Mouse (Mus musculus): ENCODE measurements around the gene St8sia1. TPM values are rescaled to one million over a fixed set of nuclear protein-coding genes. Genes with fewer than 3 reads are reported as not detected.
A peak's percentile ranks its signal among the peaks of the same experiment; 100 is the strongest.

St8sia1 gene
- polyA plus RNA-seq, 1 experiment from 2014 or later = 8.4 TPM

DNA sequence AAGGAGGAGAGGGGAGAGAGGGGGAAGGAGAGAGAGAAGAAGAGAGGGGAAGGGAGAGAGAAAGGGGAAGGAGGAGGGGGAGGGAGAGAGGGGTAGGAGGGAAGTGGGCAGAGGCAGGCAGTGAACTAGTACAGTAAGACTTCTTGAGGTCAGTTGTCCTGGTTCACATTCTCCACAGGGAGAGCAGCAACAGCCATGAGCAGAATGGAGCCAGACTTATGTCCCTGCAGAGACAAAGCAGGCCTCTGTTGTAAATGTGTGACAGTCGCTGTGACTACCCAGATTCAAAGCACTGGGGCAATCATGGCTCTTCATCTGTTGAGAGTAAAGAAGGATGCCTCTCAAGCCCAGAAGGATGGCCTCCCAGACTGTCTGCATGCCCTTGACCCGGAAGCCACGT lies 132.5 kb downstream of the St8sia1 start:
- Histone ChIP-seq H3K4me1 (ENCODE audit: control insufficient read depth, insufficient read depth, low read length) (peaks cover 8% of the 10 kb centered on the region), H3K4me2 (ENCODE audit: low read length) (no peak overlapping the region), H3K4me3 (replicated peaks; ENCODE audit: low read depth, low read length) (no peak overlapping the region), H3K9me3 (ENCODE audit: control insufficient read depth, low read length) (no peaks in the 10 kb centered on the region), H3K9ac (replicated peaks; ENCODE audit: low read length) (no peak overlapping the region), H3K27me3 (ENCODE audit: control insufficient read depth, insufficient read depth, low read length) (no peaks in the 10 kb centered on the region), H3K27ac (replicated peaks; ENCODE audit: low read depth, low read length) (no peak overlapping the region), H3K36me3 (ENCODE audit: control insufficient read depth, insufficient read depth, low read length) (peaks cover 20% of the 10 kb centered on the region; the same call in 1 of the 2 replicates)
- DNase-seq (no peak), ATAC-seq (ENCODE audit: low FRiP score, low TSS enrichment) (no peak)
- 91% methylated on average over 3 of the region's 3 CpGs for WGBS

DNA sequence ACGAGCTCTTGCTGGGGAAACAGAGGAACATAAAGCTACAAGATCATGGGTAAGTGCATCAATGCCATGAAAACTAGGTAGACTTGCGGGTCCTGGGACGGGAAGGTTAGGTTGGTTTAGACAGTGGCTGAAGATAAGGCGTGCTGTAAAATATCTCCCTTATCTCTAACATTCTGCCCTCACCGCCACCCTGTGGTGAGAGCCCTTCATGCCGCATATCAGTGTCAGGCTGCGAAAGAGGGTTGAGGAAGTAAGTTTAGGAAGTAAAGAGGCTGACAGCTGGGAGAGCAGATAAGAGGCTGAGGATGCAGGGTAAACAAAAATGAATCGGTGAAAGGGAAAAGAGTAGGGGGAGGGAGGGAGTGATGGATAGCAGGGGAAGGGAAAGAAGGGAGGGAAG lies 133.0 kb downstream of the St8sia1 start:
- no peak for DNase-seq
- no peak for ATAC-seq (ENCODE audit: low FRiP score, low TSS enrichment)
- Histone ChIP-seq H3K4me3 (replicated peaks; ENCODE audit: low read depth, low read length) (no peak overlapping the region), H3K36me3 (ENCODE audit: control insufficient read depth, insufficient read depth, low read length) (peaks cover 20% of the 10 kb centered on the region; the same call in 1 of the 2 replicates), H3K9ac (replicated peaks; ENCODE audit: low read length) (no peak overlapping the region), H3K4me1 (ENCODE audit: control insufficient read depth, insufficient read depth, low read length) (peaks cover 8% of the 10 kb centered on the region), H3K27ac (replicated peaks; ENCODE audit: low read depth, low read length) (no peak overlapping the region), H3K4me2 (ENCODE audit: low read length) (no peak overlapping the region), H3K9me3 (ENCODE audit: control insufficient read depth, low read length) (no peaks in the 10 kb centered on the region), H3K27me3 (ENCODE audit: control insufficient read depth, insufficient read depth, low read length) (no peaks in the 10 kb centered on the region)
- WGBS = 60% methylated on average over 8 of the region's 8 CpGs

DNA sequence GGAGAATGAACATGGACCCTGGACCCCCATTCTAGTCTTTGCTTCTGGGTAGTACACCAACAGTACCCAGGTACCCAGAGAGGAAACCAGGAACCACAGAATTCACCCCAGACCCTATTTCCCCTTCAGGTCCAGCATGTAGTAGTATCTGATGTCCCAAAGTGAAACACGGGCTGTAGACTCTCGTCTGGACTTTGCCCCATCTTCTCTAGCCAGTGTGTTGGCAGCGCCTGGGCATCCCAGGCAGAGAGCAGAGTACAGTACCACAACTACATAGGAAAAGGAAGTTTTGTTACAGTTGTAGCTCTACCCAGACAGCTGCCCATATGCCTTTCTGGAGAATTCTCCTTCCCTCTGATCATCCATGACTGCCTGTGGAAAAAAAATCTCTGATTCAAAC lies 134.0 kb downstream of the St8sia1 start:
- no peaks in the 10 kb centered on the region for H3K27me3 ChIP-seq (ENCODE audit: control insufficient read depth, insufficient read depth, low read length)
- peaks cover under 1% of the 10 kb centered on the region for H3K4me1 ChIP-seq (ENCODE audit: control insufficient read depth, insufficient read depth, low read length)
- DNase-seq (no peak), ATAC-seq (ENCODE audit: low FRiP score, low TSS enrichment) (no peak)
- H3K27ac ChIP-seq (replicated peaks; ENCODE audit: low read depth, low read length) = no peak overlapping the region
- H3K4me2 ChIP-seq (ENCODE audit: low read length) = no peak overlapping the region
- H3K4me3 ChIP-seq (replicated peaks; ENCODE audit: low read depth, low read length) = no peak overlapping the region
- H3K9me3 ChIP-seq (ENCODE audit: control insufficient read depth, low read length) = no peaks in the 10 kb centered on the region
- peaks cover 20% of the 10 kb centered on the region; the same call in 1 of the 2 replicates for H3K36me3 ChIP-seq (ENCODE audit: control insufficient read depth, insufficient read depth, low read length)
- 96% methylated on average over 3 of the region's 3 CpGs for WGBS
- no peak overlapping the region for H3K9ac ChIP-seq (replicated peaks; ENCODE audit: low read length)

DNA sequence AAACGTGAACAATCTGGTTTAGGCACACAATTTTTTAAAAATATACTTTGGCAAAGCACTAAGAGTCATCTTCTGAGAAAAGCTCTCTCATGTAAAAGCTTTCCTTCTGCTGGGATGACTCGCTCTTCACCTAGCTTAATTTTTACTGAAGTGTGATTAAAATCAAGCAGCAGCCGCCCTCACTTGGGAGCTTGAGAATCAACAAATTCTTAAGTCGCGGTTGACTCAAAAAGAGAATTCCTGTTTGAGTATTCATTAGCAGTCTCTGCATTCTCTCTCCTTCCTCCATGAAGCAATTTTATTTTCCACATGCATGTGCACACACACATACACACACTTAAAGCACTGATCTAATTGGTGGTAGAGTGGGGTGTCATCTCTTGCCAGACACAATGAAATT lies 138.8 kb downstream of the St8sia1 start:
- Histone ChIP-seq H3K4me1 (ENCODE audit: control insufficient read depth, insufficient read depth, low read length) (no peaks in the 10 kb centered on the region), H3K4me2 (ENCODE audit: low read length) (no peak overlapping the region), H3K4me3 (replicated peaks; ENCODE audit: low read depth, low read length) (no peak overlapping the region), H3K27me3 (ENCODE audit: control insufficient read depth, insufficient read depth, low read length) (no peaks in the 10 kb centered on the region), H3K9me3 (ENCODE audit: control insufficient read depth, low read length) (no peaks in the 10 kb centered on the region), H3K9ac (replicated peaks; ENCODE audit: low read length) (no peak overlapping the region), H3K36me3 (ENCODE audit: control insufficient read depth, insufficient read depth, low read length) (peaks cover 20% of the 10 kb centered on the region; the same call in 1 of the 2 replicates), H3K27ac (replicated peaks; ENCODE audit: low read depth, low read length) (no peak overlapping the region)
- WGBS = 75% methylated on average over 5 of the region's 5 CpGs
- ATAC-seq (ENCODE audit: low FRiP score, low TSS enrichment) (no peak), DNase-seq (no peak)

DNA sequence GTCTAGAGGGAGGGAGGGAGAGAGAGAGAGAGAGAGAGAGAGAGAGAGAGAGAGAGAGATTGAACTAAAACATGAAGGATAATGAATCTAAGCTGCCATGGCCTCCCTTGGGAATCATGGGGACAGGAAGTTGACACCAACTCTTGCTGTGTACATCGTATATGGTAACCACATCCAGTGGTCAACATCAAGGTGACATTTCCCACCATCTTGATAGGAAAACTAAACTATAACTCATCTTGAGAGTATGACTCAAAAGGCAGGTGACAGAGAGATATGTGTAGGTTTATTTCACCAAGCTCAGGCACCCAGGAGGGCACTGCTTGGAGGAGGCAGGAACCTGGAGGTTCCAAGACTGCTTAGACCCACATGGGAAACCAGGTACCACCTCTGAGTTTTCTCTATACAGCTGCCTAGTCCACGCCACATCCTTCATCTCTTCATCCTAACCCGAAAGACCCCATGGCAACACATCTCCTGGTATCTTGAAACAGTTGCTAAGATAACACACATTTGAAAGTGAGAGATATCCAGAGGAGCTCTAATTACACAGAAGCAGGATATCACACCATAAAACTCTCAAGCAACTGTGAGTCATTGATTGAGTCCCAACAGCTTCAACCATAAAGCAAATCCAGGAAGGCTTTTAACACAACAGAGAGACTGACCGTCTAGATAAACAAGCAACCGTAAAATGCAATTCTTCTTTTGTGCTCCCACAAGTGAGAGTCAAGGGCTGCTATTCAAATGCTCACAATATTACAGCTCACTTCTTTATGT lies 141.1 kb downstream of the St8sia1 start:
- no peak for ATAC-seq (ENCODE audit: low FRiP score, low TSS enrichment)
- H3K4me2 ChIP-seq (ENCODE audit: low read length) = no peak overlapping the region
- no peaks in the 10 kb centered on the region for H3K27me3 ChIP-seq (ENCODE audit: control insufficient read depth, insufficient read depth, low read length)
- H3K4me1 ChIP-seq (ENCODE audit: control insufficient read depth, insufficient read depth, low read length) = no peaks in the 10 kb centered on the region
- no peak overlapping the region for H3K4me3 ChIP-seq (replicated peaks; ENCODE audit: low read depth, low read length)
- no peak overlapping the region for H3K9ac ChIP-seq (replicated peaks; ENCODE audit: low read length)
- H3K9me3 ChIP-seq (ENCODE audit: control insufficient read depth, low read length) = no peaks in the 10 kb centered on the region
- 89% methylated on average over 5 of the region's 5 CpGs for WGBS
- no peak for DNase-seq
- no peak overlapping the region for H3K27ac ChIP-seq (replicated peaks; ENCODE audit: low read depth, low read length)
- 0 out of 2 replicates have a peak, but pooled peaks cover 12% of the 10 kb centered on the region for H3K36me3 ChIP-seq (ENCODE audit: control insufficient read depth, insufficient read depth, low read length)

DNA sequence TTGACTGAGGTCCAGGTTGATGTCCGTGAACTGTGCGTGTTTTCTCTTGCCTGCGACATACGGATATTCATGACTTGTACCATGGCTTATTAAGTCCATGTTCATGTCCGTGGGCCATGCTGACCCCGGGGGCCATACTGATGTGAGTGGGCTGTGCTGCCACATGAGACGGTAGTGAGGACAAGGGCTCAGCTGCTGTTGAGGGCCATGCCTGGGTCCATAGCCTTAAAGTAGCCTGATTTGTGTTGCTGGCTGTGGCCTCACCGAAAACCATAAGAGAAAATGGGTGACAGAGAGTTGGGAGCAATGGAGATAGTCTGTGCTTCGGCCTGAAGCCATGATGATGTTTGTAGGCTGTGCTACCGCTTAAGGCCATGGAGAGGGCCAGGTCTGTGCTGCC lies 145.9 kb downstream of the St8sia1 start:
- H3K4me2 ChIP-seq (ENCODE audit: low read length) = no peak overlapping the region
- no peaks in the 10 kb centered on the region for H3K36me3 ChIP-seq (ENCODE audit: control insufficient read depth, insufficient read depth, low read length)
- H3K27me3 ChIP-seq (ENCODE audit: control insufficient read depth, insufficient read depth, low read length) = no peaks in the 10 kb centered on the region
- H3K9me3 ChIP-seq (ENCODE audit: control insufficient read depth, low read length) = no peaks in the 10 kb centered on the region
- no peak overlapping the region for H3K27ac ChIP-seq (replicated peaks; ENCODE audit: low read depth, low read length)
- no peak overlapping the region for H3K4me3 ChIP-seq (replicated peaks; ENCODE audit: low read depth, low read length)
- ATAC-seq (ENCODE audit: low FRiP score, low TSS enrichment) (no peak), DNase-seq (no peak)
- H3K4me1 ChIP-seq (ENCODE audit: control insufficient read depth, insufficient read depth, low read length) = peaks cover 12% of the 10 kb centered on the region; the same call in 1 of the 2 replicates
- 94% methylated on average over 10 of the region's 10 CpGs for WGBS
- no peak overlapping the region for H3K9ac ChIP-seq (replicated peaks; ENCODE audit: low read length)

DNA sequence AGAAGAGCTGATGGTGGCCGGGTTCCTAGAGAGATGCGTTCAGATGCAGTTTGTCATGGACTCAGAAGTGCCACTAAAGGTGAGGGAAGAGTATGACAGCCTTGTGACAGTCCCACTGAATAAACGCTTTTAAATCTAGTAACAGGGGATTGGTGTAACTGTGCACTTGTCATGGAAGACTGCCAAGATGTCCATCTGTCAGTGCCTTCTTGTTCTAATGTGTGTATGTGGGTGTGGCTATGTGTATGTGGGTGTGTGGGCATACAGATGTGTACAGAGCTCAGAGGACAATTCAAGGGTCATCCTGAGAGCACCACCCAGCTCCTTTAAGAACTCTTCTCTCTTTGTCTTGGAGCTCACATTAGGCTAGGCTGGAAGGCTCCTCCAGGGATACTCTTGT lies 148.7 kb downstream of the St8sia1 start:
- WGBS = 80% methylated on average over 3 of the region's 3 CpGs
- no peak for DNase-seq
- H3K27ac ChIP-seq (replicated peaks; ENCODE audit: low read depth, low read length) = no peak overlapping the region
- ATAC-seq (ENCODE audit: low FRiP score, low TSS enrichment) = no peak
- peaks cover 12% of the 10 kb centered on the region; the same call in 1 of the 2 replicates for H3K4me1 ChIP-seq (ENCODE audit: control insufficient read depth, insufficient read depth, low read length)
- H3K4me3 ChIP-seq (replicated peaks; ENCODE audit: low read depth, low read length) = no peak overlapping the region
- no peak overlapping the region for H3K9ac ChIP-seq (replicated peaks; ENCODE audit: low read length)
- H3K27me3 ChIP-seq (ENCODE audit: control insufficient read depth, insufficient read depth, low read length) = no peaks in the 10 kb centered on the region
- H3K36me3 ChIP-seq (ENCODE audit: control insufficient read depth, insufficient read depth, low read length) = no peaks in the 10 kb centered on the region
- no peak overlapping the region for H3K4me2 ChIP-seq (ENCODE audit: low read length)
- no peaks in the 10 kb centered on the region for H3K9me3 ChIP-seq (ENCODE audit: control insufficient read depth, low read length)

DNA sequence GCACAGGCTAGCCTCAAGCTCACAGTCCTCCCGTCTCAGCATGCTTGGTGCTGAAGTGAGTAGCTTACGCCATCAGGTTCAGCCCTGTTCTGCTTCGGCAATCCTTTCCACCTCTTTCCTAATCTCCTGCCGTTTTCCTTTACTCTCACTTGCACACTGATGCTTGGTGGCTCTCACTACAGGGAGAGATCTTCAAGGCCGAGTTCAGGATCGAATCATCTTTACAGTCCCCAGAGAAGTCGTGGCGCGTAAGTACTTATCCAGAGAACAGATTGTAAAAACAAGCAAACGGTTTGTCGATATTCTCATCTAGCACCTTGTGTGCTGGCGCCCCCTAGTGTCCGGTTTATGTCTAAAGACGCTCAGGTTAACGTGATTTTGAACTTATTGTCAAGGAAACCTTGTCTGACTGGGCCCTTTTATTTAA lies 149.7 kb downstream of the St8sia1 start:
- Histone ChIP-seq H3K4me1 (ENCODE audit: control insufficient read depth, insufficient read depth, low read length) (peaks cover 12% of the 10 kb centered on the region; the same call in 1 of the 2 replicates), H3K9ac (replicated peaks; ENCODE audit: low read length) (0 out of 2 replicates have a peak overlapping the region, but pooled peaks have one; percentile 39), H3K4me3 (replicated peaks; ENCODE audit: low read depth, low read length) (peak overlapping the region; percentile 33), H3K36me3 (ENCODE audit: control insufficient read depth, insufficient read depth, low read length) (no peaks in the 10 kb centered on the region), H3K27ac (replicated peaks; ENCODE audit: low read depth, low read length) (no peak overlapping the region), H3K9me3 (ENCODE audit: control insufficient read depth, low read length) (no peaks in the 10 kb centered on the region), H3K4me2 (ENCODE audit: low read length) (peak overlapping the region; percentile 58), H3K27me3 (ENCODE audit: control insufficient read depth, insufficient read depth, low read length) (no peaks in the 10 kb centered on the region)
- ATAC-seq (ENCODE audit: low FRiP score, low TSS enrichment) = peak; percentile 49; the same call in 1 of the 2 replicates
- DNase-seq = peak; percentile 98
- WGBS = 2% methylated on average over 15 of the region's 15 CpGs

DNA sequence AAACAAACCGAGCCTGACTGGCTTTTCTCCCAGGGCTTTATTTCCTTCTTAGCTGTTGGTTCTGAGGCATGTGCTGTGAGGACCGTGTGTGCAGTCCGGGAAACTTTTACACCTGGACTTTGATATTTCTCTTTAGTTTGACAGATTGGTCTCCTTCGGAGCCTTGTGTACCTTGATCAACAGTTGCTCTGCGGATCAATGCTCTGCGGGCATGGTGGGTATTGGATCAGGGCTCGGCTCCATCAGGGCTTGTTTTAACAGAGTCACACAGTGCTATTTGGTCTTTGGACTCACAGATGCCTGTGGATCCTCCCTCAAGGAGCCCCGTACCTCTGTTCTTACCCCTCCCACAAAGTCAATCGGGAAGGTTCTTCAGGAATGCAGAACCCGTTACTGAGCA lies 150.2 kb downstream of the St8sia1 start:
- DNase-seq (no peak), ATAC-seq (ENCODE audit: low FRiP score, low TSS enrichment) (no peak)
- Histone ChIP-seq H3K27me3 (ENCODE audit: control insufficient read depth, insufficient read depth, low read length) (no peaks in the 10 kb centered on the region), H3K36me3 (ENCODE audit: control insufficient read depth, insufficient read depth, low read length) (no peaks in the 10 kb centered on the region), H3K4me1 (ENCODE audit: control insufficient read depth, insufficient read depth, low read length) (peaks cover 12% of the 10 kb centered on the region; the same call in 1 of the 2 replicates), H3K9ac (replicated peaks; ENCODE audit: low read length) (no peak overlapping the region), H3K27ac (replicated peaks; ENCODE audit: low read depth, low read length) (no peak overlapping the region), H3K4me2 (ENCODE audit: low read length) (peak overlapping the region; percentile 58), H3K9me3 (ENCODE audit: control insufficient read depth, low read length) (no peaks in the 10 kb centered on the region), H3K4me3 (replicated peaks; ENCODE audit: low read depth, low read length) (no peak overlapping the region)
- 56% methylated on average over 10 of the region's 10 CpGs for WGBS

Data from midbrain, embryonic 14.5 days (tissue).